Mouse (Mus musculus) gastrocnemius, postnatal 36 days (tissue): ENCODE measurements at regions not wholly inside any gene's neighbourhood (a gene's known extent, or its start where the extent isn't known, plus 50 kb on each side); places are given as distances from the start of the nearest gene placed in this dataset.

Experiments used
- DNase-seq, 2 experiments: peaks; one replicate each; pipeline ENCODE4 v3.0.0; 2022
- intact Hi-C: fragments of 180-260 bp; cut with DNase I; formaldehyde crosslinking; loops from one replicate; pipeline ENCODE4 v1.15.1; 2025

- DNase-seq: no peak
- intact Hi-C loops: no loop called here
Observed at GRCm38 (mm10) chr10:114857166-114857565, 55.1 kb upstream of the Trhde start.

GRCm38 (mm10) chr10:114852688-114853087 lies 50.6 kb upstream of the Trhde start:
- no peak for DNase-seq
- intact Hi-C loops: no loop called here
